Mouse (Mus musculus) spleen, adult 2 months (tissue): ENCODE results near the gene Mov10l1.

Experiments used
- CTCF ChIP-seq: fragments of 200-500 bp; IDR thresholded peaks from 2 replicates; pipeline ENCODE4 v1.5.1; 2011; ENCODE audit warnings: mild to moderate bottlenecking, inconsistent platforms; ENCODE audit not compliant: insufficient read depth, insufficient read length, insufficient replicate concordance; ENCODE audit errors: extremely low read depth
- POLR2A ChIP-seq: fragments of 200-500 bp; IDR thresholded peaks from 2 replicates; pipeline ENCODE4 v1.6.1; 2011; ENCODE audit warnings: low read depth, low read length, inconsistent platforms

- TF ChIP-seq CTCF (no peak), POLR2A (no peak)
Observed at GRCm38 (mm10) chr15:89060032-89060681, 77.4 kb downstream of the Mov10l1 start.
